Mouse (Mus musculus) bone marrow, adult 2 months (tissue): ENCODE data around the gene Sfmbt1. TPM values are rescaled to one million over a fixed set of nuclear protein-coding genes. Genes with fewer than 3 reads are reported as not detected.

Experiments used
- H3K27ac ChIP-seq: fragments of 200-500 bp; 2 replicates; pipeline ENCODE4 v1.5.1; 2012; ENCODE audit warnings: low read depth, mild to moderate bottlenecking, control low read depth, inconsistent platforms, low read length; ENCODE audit not compliant: control insufficient read depth, poor library complexity, insufficient read depth
- H3K4me1 ChIP-seq: fragments of 200-500 bp; 2 replicates; pipeline ENCODE4 v1.6.1; 2011; ENCODE audit warnings: low read length; ENCODE audit not compliant: control insufficient read depth, insufficient read depth
- H3K4me3 ChIP-seq: fragments of 200-500 bp; replicated peaks from 2 replicates; pipeline ENCODE3; 2011; ENCODE audit warnings: mild to moderate bottlenecking, low read depth, low read length, control low read depth; ENCODE audit not compliant: control insufficient read depth
- CTCF ChIP-seq: fragments of 200-500 bp; IDR thresholded peaks from 2 replicates; pipeline ENCODE4 v1.5.1; 2011; ENCODE audit warnings: low read length, control low read depth; ENCODE audit not compliant: control insufficient read depth, insufficient read depth
- POLR2A ChIP-seq: fragments of 200-500 bp; IDR thresholded peaks from 2 replicates; pipeline ENCODE4 v1.6.1; 2011; ENCODE audit warnings: low read depth, mild to moderate bottlenecking, control low read depth, low read length, borderline replicate concordance; ENCODE audit not compliant: control insufficient read depth
- WGBS: fragments of 180-500 bp; shearing (Covaris S2); methylation state at CpG from one replicate; pipeline ENCODE4 v1.1.7; 2018; 5-methylcytosine and 5-hydroxymethylcytosine counted together
- polyA plus RNA-seq: library from polyadenylated mRNA; stranded (reverse); fragments of >200 nt; gene quantifications from 2 replicates; pipeline ENCODE4 v1.2.4, GENCODE M21; 2011; ENCODE audit warnings: low replicate concordance; ENCODE audit not compliant: missing spikeins, insufficient read depth, insufficient read length

The Sfmbt1 gene
- polyA plus RNA-seq, 1 experiment: 8.9 TPM

DNA sequence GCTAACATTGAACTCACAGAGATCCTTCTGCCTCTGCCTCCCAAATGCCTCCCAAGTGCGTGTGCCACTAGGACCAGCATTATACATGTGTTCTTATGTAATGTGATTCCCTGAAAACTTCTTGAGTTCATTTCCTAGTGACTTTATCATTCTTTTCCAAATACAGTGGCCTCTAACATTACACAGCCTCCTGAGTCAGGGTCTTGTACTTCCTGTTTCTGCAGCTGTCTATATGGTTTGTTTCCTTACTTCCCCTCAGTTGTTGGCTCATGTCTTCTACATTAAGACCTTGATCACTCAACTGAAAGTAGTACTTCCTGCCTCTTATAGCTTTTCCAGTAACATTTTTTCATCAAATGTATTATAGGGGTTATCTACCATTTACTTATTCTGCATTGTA, 46.6 kb downstream of the Sfmbt1 start:
- H3K4me3 ChIP-seq: no peak overlapping the region
- 59% methylated on average over 1 of the region's 1 CpGs for WGBS
- H3K27ac ChIP-seq: no peak overlapping the region
- H3K4me1 ChIP-seq: peaks cover 3% of the 10 kb centered on the region
- TF ChIP-seq CTCF (no peak), POLR2A (no peak)

DNA sequence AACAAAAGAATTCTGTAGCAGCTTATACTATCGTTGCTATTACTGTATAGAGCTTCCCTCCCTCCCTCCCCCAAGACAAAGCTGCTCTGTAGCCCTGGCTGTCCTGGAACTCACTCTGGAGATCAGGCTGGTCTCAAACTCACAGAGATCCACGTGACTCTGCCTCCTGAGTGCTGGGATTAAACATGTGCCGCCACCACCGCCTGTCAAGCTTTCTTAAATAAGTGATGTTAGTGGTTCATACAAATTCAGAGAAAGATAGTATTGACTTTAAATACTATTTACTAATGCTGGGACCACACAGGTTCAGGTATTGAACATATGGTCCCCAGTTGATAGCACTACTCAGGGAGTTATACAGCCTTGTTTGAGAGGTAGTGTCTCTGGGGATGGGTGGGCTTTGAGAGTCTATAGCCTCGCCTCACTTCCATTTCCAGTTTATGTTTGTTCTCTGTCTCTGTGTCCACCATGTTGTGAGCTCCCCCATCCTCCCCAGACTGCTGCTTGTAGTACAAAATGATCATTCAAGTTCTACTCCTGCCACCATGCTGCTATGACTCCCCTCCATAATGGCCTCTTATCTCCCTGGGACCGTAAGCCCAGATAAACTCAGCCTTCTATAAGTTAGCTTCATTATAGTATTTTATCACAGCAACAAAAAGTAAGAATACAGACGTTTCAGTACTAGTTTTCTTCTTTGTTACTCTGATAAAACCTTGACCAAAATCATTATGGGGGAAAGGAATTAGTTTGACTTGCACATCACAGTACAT, 47.7 kb downstream of the Sfmbt1 start:
- Histone ChIP-seq H3K4me1 (peaks cover 3% of the 10 kb centered on the region), H3K4me3 (no peak overlapping the region), H3K27ac (no peak overlapping the region)
- WGBS: 80% methylated on average over 7 of the region's 7 CpGs
- TF ChIP-seq POLR2A (no peak), CTCF (no peak)

DNA sequence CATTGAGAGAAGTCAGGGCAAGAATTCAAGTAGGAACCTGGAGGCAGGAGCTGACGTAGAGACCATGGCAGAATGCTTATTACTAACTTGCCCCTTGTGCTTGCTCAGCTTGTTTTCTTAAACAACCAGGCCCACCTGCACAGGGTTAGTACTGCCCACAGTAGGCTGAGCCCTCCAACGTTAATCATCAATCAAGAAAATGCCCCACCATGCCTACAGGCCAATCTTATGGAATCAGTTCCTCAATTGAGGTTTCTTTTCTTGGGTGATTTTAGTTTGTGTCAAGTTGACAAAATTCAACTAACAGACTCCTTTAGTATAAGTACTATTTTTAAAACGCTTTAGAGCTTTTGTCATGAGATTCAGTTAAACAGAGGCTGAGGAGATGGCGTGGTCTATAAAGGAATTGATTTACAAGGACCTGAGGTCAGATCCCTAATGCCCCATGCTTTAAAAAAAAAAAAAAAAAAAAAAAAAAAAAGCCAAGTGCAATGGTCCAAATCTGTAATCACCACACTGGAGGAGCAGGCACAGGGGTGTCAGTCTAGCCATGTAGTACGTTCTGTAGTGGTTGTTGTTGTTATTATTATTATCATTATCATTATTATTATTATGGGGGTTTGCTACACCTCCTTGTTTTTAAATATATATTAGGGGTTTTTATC, 48.4 kb downstream of the Sfmbt1 start:
- Histone ChIP-seq H3K4me3 (no peak overlapping the region), H3K4me1 (peaks cover 3% of the 10 kb centered on the region), H3K27ac (no peak overlapping the region)
- TF ChIP-seq POLR2A (no peak), CTCF (no peak)
- 67% methylated on average over 5 of the region's 5 CpGs for WGBS

DNA sequence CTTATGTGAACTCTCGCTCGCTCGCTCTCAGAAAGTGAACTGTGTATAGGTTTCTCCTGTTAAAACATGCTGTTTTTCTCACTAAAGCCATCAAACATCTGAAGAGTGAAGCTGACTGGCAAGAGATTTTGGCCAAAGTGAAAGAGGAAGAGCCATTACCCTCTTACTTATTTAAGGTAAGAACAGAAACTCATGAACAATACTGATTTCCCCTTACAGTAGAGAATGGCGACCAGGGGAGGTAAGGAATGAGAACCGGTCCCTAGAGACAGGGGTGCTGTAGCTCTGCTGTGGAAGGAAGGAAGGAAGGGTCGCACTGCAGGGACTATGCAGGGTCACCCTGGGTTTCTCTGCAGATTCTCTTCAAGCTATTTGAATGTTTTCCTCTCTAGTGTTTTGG, 70.0 kb downstream of the Sfmbt1 start:
- H3K4me1 ChIP-seq: no peaks in the 10 kb centered on the region
- no peak overlapping the region for H3K4me3 ChIP-seq
- no peak for TF ChIP-seq POLR2A
- no peak overlapping the region for H3K27ac ChIP-seq
- 80% methylated on average over 6 of the region's 6 CpGs for WGBS

DNA sequence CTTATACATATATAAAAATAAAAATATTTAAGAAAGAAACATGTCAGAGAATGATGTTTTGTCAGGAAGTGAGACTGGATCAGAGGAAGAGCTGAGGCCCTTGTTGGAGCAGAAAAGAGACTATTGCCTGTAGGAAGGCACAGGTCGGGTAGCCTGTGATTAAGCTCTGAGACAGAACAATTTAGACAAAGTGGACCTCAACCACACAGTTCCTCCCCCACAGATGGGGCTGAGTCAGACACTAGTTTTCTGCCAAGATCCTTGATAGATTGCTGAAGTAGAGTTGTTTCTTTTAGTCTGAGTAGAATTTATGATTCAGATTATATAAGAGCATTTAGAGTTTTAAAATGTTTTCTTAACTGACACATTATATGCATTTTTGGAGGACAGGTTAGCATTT, 74.8 kb downstream of the Sfmbt1 start:
- WGBS: 46% methylated on average over 1 of the region's 1 CpGs
- TF ChIP-seq POLR2A: no peak
- TF ChIP-seq CTCF: no peak
- no peak overlapping the region for H3K27ac ChIP-seq
- H3K4me3 ChIP-seq: no peak overlapping the region
- H3K4me1 ChIP-seq: no peaks in the 10 kb centered on the region

DNA sequence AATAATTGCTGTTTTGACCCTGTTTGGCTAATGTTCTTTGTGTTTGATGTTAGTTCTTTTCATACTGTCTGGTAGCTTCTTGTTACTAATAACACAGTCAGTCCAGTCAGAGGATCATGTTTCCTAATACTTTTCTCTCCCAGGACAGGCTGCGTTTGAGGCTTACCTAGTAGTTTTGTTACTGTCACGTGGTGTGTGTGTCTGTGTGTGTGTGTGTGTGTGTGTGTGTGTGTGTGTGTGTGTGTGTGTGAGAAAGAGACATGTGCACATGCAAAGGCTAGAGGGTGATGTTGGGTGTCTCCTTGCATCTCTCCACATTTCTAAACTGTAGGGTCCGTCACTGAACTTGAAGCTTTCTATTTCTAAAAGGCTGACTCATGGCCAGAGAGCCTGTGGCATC, 78.2 kb downstream of the Sfmbt1 start:
- no peaks in the 10 kb centered on the region for H3K4me1 ChIP-seq
- WGBS: 94% methylated on average over 3 of the region's 3 CpGs
- no peak overlapping the region for H3K27ac ChIP-seq
- no peak for TF ChIP-seq POLR2A
- TF ChIP-seq CTCF: no peak
- no peak overlapping the region for H3K4me3 ChIP-seq

DNA sequence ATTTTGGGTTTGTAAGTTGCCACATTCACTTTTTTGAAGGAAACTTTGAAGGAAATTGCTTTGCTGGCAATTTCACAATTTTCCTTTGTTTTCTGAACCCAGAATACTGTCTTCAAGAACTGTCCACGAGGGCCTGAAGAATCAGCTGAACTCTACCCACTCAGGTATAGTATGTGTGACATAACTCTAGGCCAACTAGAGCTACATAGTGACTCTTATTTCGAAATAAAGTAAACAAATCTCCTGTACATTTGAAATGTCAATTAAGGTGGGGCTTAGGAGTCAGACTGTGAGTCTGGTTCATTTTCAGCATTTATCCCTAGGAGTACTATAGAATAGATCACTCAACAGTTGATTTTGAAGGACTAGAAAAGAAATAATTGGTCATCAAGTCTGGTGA, 87.1 kb downstream of the Sfmbt1 start:
- Histone ChIP-seq H3K27ac (no peak overlapping the region), H3K4me1 (no peaks in the 10 kb centered on the region), H3K4me3 (no peak overlapping the region)
- 73% methylated on average over 2 of the region's 2 CpGs for WGBS
- TF ChIP-seq CTCF (no peak), POLR2A (no peak)

DNA sequence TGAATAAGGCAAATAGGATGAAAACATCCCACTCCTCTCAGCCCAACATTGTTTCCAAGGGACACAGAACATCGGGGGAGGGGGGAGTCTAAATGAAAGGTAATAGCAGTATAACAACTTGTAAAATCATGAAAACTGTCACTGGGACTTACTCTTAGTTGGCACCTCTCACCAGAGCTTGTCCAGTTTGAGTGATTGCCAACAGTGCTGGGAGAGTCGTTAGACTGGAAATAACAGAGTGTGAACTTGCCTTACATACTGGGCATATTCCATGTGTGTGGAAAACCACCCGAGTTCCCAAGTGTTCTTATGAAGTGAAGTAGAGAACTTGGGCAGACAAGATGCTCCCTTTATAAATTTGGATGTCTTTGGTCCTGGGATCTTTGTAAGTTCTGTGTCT, 106.5 kb downstream of the Sfmbt1 start:
- Histone ChIP-seq H3K4me1 (peaks cover under 1% of the 10 kb centered on the region; the same call in 1 of the 2 replicates), H3K4me3 (no peak overlapping the region), H3K27ac (no peak overlapping the region)
- TF ChIP-seq POLR2A: no peak
- TF ChIP-seq CTCF: no peak
- 83% methylated on average over 3 of the region's 3 CpGs for WGBS
